Mouse (Mus musculus) thymus, adult 2 months (tissue): ENCODE measurements around the gene Ube3a.

ENCODE experiments used
- CTCF ChIP-seq: fragments of 200-500 bp; IDR thresholded peaks from 2 replicates; pipeline ENCODE4 v1.5.1; 2012; ENCODE audit warnings: mild to moderate bottlenecking, control low read depth, low read length, moderate library complexity, borderline replicate concordance; ENCODE audit not compliant: control insufficient read depth, poor library complexity, insufficient read depth; ENCODE audit errors: extremely low read depth
- POLR2A ChIP-seq: fragments of 200-500 bp; IDR thresholded peaks from 2 replicates; pipeline ENCODE4 v1.6.1; 2012; ENCODE audit warnings: mild to moderate bottlenecking, low read length, control low read depth, moderate library complexity; ENCODE audit not compliant: control insufficient read depth, poor library complexity, insufficient read depth; ENCODE audit errors: extremely low read depth

GRCm38 (mm10) chr7:59228045-59228865, at the start of gene Ube3a:
- TF ChIP-seq CTCF (no peak), POLR2A (peak; percentile 83)
